Mouse (Mus musculus) bone marrow, adult 2 months (tissue): Measurements from ENCODE around the gene Mrpl42.

ENCODE experiments used
- CTCF ChIP-seq: fragments of 200-500 bp; IDR thresholded peaks from 2 replicates; pipeline ENCODE4 v1.5.1; 2011; ENCODE audit warnings: low read length, control low read depth; ENCODE audit not compliant: control insufficient read depth, insufficient read depth
- POLR2A ChIP-seq: fragments of 200-500 bp; IDR thresholded peaks from 2 replicates; pipeline ENCODE4 v1.6.1; 2011; ENCODE audit warnings: low read depth, mild to moderate bottlenecking, control low read depth, low read length, borderline replicate concordance; ENCODE audit not compliant: control insufficient read depth

DNA sequence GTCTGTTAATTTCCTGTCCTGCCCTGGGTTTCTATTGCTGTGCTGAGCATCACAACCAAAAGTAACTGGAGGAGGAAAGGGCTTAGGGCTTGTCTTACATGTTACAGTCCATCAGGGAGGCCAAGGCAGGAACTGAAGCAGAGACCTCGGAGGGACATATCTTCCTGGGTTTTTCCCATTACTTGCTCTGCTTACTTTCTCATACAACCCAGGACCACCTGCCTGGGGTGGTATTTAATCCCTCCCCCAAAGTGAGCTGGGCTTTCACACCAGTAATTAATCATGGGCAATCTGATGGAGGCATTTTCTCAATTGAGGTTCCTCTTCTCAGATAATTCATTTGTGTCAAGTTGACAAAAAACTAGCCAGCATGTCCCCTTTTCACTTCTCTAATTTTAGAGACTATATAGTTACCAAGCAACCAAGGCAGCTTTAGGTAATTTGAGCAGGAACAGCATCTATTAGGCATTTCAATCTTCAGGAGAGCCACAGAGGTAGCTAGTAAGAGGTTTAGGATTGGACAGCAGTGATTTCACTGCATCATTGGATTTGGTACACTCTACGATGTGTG is 28.9 kb upstream of the Mrpl42 start:
- no peak for TF ChIP-seq CTCF
- no peak for TF ChIP-seq POLR2A
